Mouse (Mus musculus) liver, postnatal 0 days (tissue): Measurements from ENCODE around the gene Adamts10. TPM values are rescaled to one million over a fixed set of nuclear protein-coding genes. Genes with fewer than 3 reads are reported as not detected.
A peak's percentile ranks its signal among the peaks of the same experiment; 100 is the strongest.

Experiments used
- ATAC-seq: fragments of 200-750 bp; cut with Nextera tagmentation; 2 replicates; pipeline ENCODE4 v1.8.0; 2017; ENCODE audit warnings: mild to moderate bottlenecking, moderate library complexity
- DNase-seq: peaks from one replicate; pipeline ENCODE4 v3.0.0-alpha.2; 2016
- H3K27ac ChIP-seq: fragments of 300-500 bp; sonication (generic); 2 replicates; pipeline ENCODE4 v1.5.1; 2014; ENCODE audit warnings: antibody characterized with exemption, moderate library complexity, mild to moderate bottlenecking, low read depth
- H3K27me3 ChIP-seq: fragments of 300-500 bp; sonication (generic); 2 replicates; pipeline ENCODE4 v1.6.1; 2014; ENCODE audit warnings: low read length, control low read depth, mixed read lengths; ENCODE audit not compliant: insufficient read depth
- H3K36me3 ChIP-seq: fragments of 300-500 bp; sonication (generic); replicated peaks from 2 replicates; pipeline ENCODE4 v1.6.1; 2014; ENCODE audit warnings: mild to moderate bottlenecking, control low read depth, low read length, moderate library complexity, mixed read lengths; ENCODE audit not compliant: insufficient read depth
- H3K4me1 ChIP-seq: fragments of 300-500 bp; sonication (generic); 2 replicates; pipeline ENCODE4 v1.6.1; 2014; ENCODE audit warnings: antibody characterized with exemption, mild to moderate bottlenecking, control low read depth; ENCODE audit not compliant: insufficient read depth
- H3K4me2 ChIP-seq: fragments of 300-500 bp; sonication (generic); 2 replicates; pipeline ENCODE4 v1.6.1; 2014; ENCODE audit warnings: low read depth, mild to moderate bottlenecking, low read length, moderate library complexity, mixed read lengths
- H3K4me3 ChIP-seq: fragments of 300-500 bp; sonication (generic); 2 replicates; pipeline ENCODE4 v1.5.1; 2014; ENCODE audit warnings: low read depth, low read length
- H3K9ac ChIP-seq: fragments of 300-500 bp; sonication (generic); replicated peaks from 2 replicates; pipeline ENCODE4 v1.6.1; 2014; ENCODE audit warnings: mild to moderate bottlenecking, moderate library complexity
- H3K9me3 ChIP-seq: fragments of 300-500 bp; sonication (generic); 2 replicates; pipeline ENCODE4 v1.6.1; 2016; ENCODE audit warnings: mild to moderate bottlenecking, control low read depth, low read length, mixed read lengths
- CTCF ChIP-seq: sonication (generic); IDR thresholded peaks from 2 replicates; pipeline ENCODE4 v1.5.1; 2016; ENCODE audit warnings: antibody characterized with exemption, low read depth
- EP300 ChIP-seq: IDR thresholded peaks from 2 replicates; pipeline ENCODE4 v1.6.1; 2016; ENCODE audit warnings: antibody characterized with exemption, low read depth, mild to moderate bottlenecking
- WGBS: fragments of 180-500 bp; shearing (Covaris S2); extraction: QIAGEN DNeasy Blood & Tissue Kit; methylation state at CpG from one replicate; pipeline ENCODE4 v1.1.7; 2014; ENCODE audit not compliant: insufficient replicate concordance; 5-methylcytosine and 5-hydroxymethylcytosine counted together
- polyA plus RNA-seq: library from polyadenylated mRNA; unstranded; fragments of >200 nt; fragmentation: Nextera tagmentation; extraction: Ambion mirVana; gene quantifications from 2 replicates; pipeline ENCODE4 v1.2.1, GENCODE M21; 2015

Gene Adamts10
- polyA plus RNA-seq, 1 experiment from 2014 or later, result 3.5 TPM

DNA sequence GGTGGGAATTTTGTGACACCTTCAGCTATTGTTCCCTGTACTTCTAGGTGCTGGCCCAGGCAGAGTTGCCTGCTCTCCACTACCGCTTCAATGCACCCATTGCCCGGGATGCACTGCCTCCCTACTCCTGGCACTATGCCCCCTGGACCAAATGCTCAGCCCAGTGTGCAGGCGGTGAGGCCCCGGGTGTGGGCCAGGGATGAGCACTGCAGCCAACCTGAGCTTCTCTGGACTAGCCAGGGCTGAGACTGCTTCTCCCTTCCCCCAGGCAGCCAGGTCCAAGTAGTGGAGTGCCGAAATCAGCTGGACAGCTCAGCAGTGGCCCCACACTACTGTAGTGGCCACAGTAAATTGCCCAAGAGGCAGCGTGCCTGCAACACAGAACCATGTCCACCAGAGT, 25.2 kb downstream of the Adamts10 start:
- no peak overlapping the region for H3K4me2 ChIP-seq

GRCm38 (mm10) chr17:33550388-33550787, 26.4 kb downstream of the Adamts10 start:
- no peak for TF ChIP-seq EP300
- TF ChIP-seq CTCF, result no peak
- H3K27ac ChIP-seq, result no peak overlapping the region
- no peaks in the 10 kb centered on the region for H3K4me1 ChIP-seq
- H3K27me3 ChIP-seq, result no peaks in the 10 kb centered on the region
- no peaks in the 10 kb centered on the region for H3K9me3 ChIP-seq
- ATAC-seq, result no peak
- WGBS, result 81% methylated on average over 10 of the region's 10 CpGs
- H3K4me2 ChIP-seq, result no peak overlapping the region
- no peak overlapping the region for H3K4me3 ChIP-seq
- H3K9ac ChIP-seq, result no peak overlapping the region
- DNase-seq, result no peak
- no peaks in the 10 kb centered on the region; the same call in 1 of the 2 replicates for H3K36me3 ChIP-seq

More for the DNA sequence above, 25.2 kb downstream of the Adamts10 start:
- 75% methylated on average over 6 of the region's 6 CpGs for WGBS
- DNase-seq (no peak), ATAC-seq (no peak)
- TF ChIP-seq EP300, result no peak
- TF ChIP-seq CTCF, result no peak
- Histone ChIP-seq H3K27ac (no peak overlapping the region), H3K4me3 (no peak overlapping the region), H3K36me3 (peaks cover 2% of the 10 kb centered on the region; the same call in 1 of the 2 replicates), H3K9me3 (no peaks in the 10 kb centered on the region), H3K9ac (no peak overlapping the region), H3K27me3 (no peaks in the 10 kb centered on the region), H3K4me1 (no peaks in the 10 kb centered on the region)

DNA sequence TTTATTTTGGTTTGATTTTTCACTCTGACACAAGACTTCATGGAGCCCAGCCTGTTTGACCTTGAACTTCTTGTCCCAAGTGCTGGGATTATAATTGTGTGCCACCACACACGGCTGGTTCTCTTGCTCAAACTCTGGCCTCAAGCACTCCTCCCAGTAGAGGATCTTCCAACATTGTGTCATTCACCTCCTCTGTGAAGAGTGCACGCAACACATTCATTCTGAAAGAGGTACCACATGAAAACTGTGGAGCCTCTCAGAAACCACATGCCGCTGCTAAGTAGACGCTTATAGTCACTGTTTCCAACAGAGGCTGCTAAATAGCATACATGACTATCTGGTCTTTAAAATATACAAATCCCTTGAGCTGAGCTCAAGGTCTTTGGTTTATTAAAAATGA, 28.1 kb downstream of the Adamts10 start:
- TF ChIP-seq CTCF (no peak), EP300 (no peak)
- no peak for DNase-seq
- Histone ChIP-seq H3K9me3 (no peaks in the 10 kb centered on the region), H3K9ac (no peak overlapping the region), H3K27me3 (no peaks in the 10 kb centered on the region), H3K4me2 (no peak overlapping the region), H3K4me3 (no peak overlapping the region), H3K27ac (no peak overlapping the region), H3K4me1 (no peaks in the 10 kb centered on the region), H3K36me3 (no peaks in the 10 kb centered on the region; the same call in 1 of the 2 replicates)
- WGBS, result 69% methylated on average over 4 of the region's 4 CpGs
- ATAC-seq, result no peak

- H3K4me1 ChIP-seq, result no peaks in the 10 kb centered on the region; the same call in 1 of the 2 replicates
- no peak overlapping the region for H3K4me2 ChIP-seq
- no peak overlapping the region for H3K27ac ChIP-seq
- no peak overlapping the region for H3K9ac ChIP-seq
- H3K9me3 ChIP-seq, result no peaks in the 10 kb centered on the region
- no peaks in the 10 kb centered on the region for H3K27me3 ChIP-seq
- TF ChIP-seq CTCF (peak; percentile 74), EP300 (no peak)
- WGBS, result 59% methylated on average over 4 of the region's 4 CpGs
- ATAC-seq (no peak), DNase-seq (peak; percentile 50)
- H3K36me3 ChIP-seq, result no peaks in the 10 kb centered on the region; the same call in 1 of the 2 replicates
- H3K4me3 ChIP-seq, result no peak overlapping the region
These were observed 29.0 kb downstream of the Adamts10 start for GRCm38 (mm10) chr17:33552964-33553363.

DNA sequence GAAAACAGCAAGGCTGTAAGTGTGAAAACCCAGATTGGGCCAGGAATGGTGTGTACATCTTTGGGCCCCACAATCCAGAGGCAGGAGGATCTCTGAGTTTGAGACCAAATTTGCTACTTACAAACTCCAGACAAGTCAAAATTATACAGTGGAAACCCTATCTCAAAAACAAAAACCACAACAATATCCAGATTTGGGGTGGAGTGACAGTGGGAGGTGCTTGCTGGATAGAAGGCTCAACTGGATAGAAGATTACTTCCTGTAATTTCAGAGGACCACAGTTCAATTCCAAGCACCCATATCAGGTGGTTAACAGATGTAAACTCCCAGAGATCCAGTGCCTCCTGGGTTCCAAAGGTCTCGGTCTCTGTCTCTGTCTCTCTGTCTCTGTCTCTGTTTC, 30.5 kb downstream of the Adamts10 start:
- Histone ChIP-seq H3K27me3 (no peaks in the 10 kb centered on the region), H3K4me3 (no peak overlapping the region), H3K4me1 (no peaks in the 10 kb centered on the region; the same call in 1 of the 2 replicates), H3K27ac (0 out of 2 replicates have a peak overlapping the region, but pooled peaks have one; percentile 57), H3K36me3 (no peaks in the 10 kb centered on the region), H3K9ac (no peak overlapping the region), H3K9me3 (no peaks in the 10 kb centered on the region), H3K4me2 (no peak overlapping the region)
- ATAC-seq, result no peak
- TF ChIP-seq CTCF (no peak), EP300 (no peak)
- WGBS, result 95% methylated on average over 1 of the region's 1 CpGs
- DNase-seq, result no peak

DNA sequence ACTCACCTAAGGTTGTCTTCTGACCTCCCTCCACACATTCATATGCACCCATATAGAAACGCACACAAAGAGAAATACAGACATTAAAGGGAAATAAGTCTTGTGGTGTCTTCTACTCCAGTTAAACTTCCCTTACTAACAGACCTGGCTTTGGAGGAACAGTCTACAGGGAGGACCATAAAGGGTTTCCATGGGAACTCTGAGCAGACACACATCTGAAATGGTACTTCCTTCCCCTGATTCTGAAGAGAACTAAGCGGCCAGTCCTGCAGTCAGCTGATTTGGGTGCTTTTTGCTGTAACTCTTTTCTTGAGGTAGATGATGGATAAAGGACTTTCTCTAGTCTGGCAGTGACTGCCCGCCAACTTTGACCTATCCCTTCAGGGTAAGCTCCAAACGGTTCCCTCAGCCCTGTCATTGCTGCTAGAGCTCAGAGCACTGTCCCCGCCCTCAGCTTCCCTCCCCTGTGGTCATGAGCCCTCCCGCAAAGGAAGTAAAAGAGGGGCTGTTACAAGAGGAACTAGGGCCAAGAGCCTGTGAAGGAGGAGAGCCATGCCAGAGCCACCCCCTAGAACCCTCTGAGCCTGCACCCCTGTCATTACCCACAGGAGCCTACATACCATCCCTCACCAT, 31.3 kb downstream of the Adamts10 start, which contains the start of gene Myo1f:
Myo1f (plus strand) TSS at position 485 of the 633 bp plus-strand sequence.
- ATAC-seq, result peak; percentile 40; the same call in 1 of the 2 replicates
- H3K27me3 ChIP-seq, result no peaks in the 10 kb centered on the region
- peak within 1 kb of the TSS; percentile 32 for H3K4me3 ChIP-seq
- WGBS, result 17% methylated on average over 6 of the region's 6 CpGs
- H3K27ac ChIP-seq, result peak within 1 kb of the TSS; percentile 57
- H3K4me2 ChIP-seq, result peak within 1 kb of the TSS; percentile 50
- H3K4me1 ChIP-seq, result no peaks in the 10 kb centered on the region; the same call in 1 of the 2 replicates
- H3K36me3 ChIP-seq, result no peaks in the 10 kb centered on the region
- DNase-seq, result peak; percentile 42
- H3K9me3 ChIP-seq, result no peaks in the 10 kb centered on the region
- no peak within 1 kb of the TSS for H3K9ac ChIP-seq
- TF ChIP-seq CTCF, result no peak
- TF ChIP-seq EP300, result no peak
